Mouse (Mus musculus): ENCODE results near the gene Ciz1. TPM values are rescaled to one million over a fixed set of nuclear protein-coding genes. Genes with fewer than 3 reads are reported as not detected.

Gene Ciz1
- total RNA-seq, 2 experiments from 2014 or later: 46.6 to 69.0 TPM

GRCm38 (mm10) chr2:32412742-32413531 is 60.8 kb downstream of the Ciz1 start:
- peak; percentile 29 for ATAC-seq (replicated peaks; ENCODE audit: poor library complexity)

- ATAC-seq (replicated peaks; ENCODE audit: poor library complexity): no peak
These were observed 61.8 kb downstream of the Ciz1 start for GRCm38 (mm10) chr2:32413936-32414335.

GRCm38 (mm10) chr2:32415801-32416200 is 63.7 kb downstream of the Ciz1 start:
- no peak for ATAC-seq (replicated peaks; ENCODE audit: poor library complexity)

GRCm38 (mm10) chr2:32416556-32416955 is 64.4 kb downstream of the Ciz1 start:
- ATAC-seq (replicated peaks; ENCODE audit: poor library complexity): no peak

- ATAC-seq (replicated peaks; ENCODE audit: poor library complexity): no peak
These were observed 65.4 kb downstream of the Ciz1 start for GRCm38 (mm10) chr2:32417486-32417885.

GRCm38 (mm10) chr2:32418430-32419151 is 66.5 kb downstream of the Ciz1 start:
- no peak for ATAC-seq (replicated peaks; ENCODE audit: poor library complexity)

GRCm38 (mm10) chr2:32419359-32419758 is 67.2 kb downstream of the Ciz1 start:
- no peak for ATAC-seq (replicated peaks; ENCODE audit: poor library complexity)

GRCm38 (mm10) chr2:32420066-32420608 is 68.0 kb downstream of the Ciz1 start:
- ATAC-seq (replicated peaks; ENCODE audit: poor library complexity): no peak

- ATAC-seq (replicated peaks; ENCODE audit: poor library complexity): no peak
These were observed 68.5 kb downstream of the Ciz1 start for GRCm38 (mm10) chr2:32420647-32421046.

- ATAC-seq (replicated peaks; ENCODE audit: poor library complexity): no peak
These were observed 69.7 kb downstream of the Ciz1 start for GRCm38 (mm10) chr2:32421851-32422251.

- ATAC-seq (replicated peaks; ENCODE audit: poor library complexity): peak; percentile 89
These were observed 71.6 kb downstream of the Ciz1 start for GRCm38 (mm10) chr2:32423481-32424331.

- ATAC-seq (replicated peaks; ENCODE audit: poor library complexity): no peak
These were observed 72.7 kb downstream of the Ciz1 start for GRCm38 (mm10) chr2:32424796-32425195.

GRCm38 (mm10) chr2:32425568-32425967 is 73.4 kb downstream of the Ciz1 start:
- ATAC-seq (replicated peaks; ENCODE audit: poor library complexity): no peak

- ATAC-seq (replicated peaks; ENCODE audit: poor library complexity): no peak
These were observed 74.0 kb downstream of the Ciz1 start for GRCm38 (mm10) chr2:32426141-32426540.

- no peak for ATAC-seq (replicated peaks; ENCODE audit: poor library complexity)
These were observed 75.6 kb downstream of the Ciz1 start for GRCm38 (mm10) chr2:32427720-32428119.

- peak; percentile 53 for ATAC-seq (replicated peaks; ENCODE audit: poor library complexity)
These were observed 76.2 kb downstream of the Ciz1 start for GRCm38 (mm10) chr2:32428262-32428722.

GRCm38 (mm10) chr2:32429215-32429891 is 77.2 kb downstream of the Ciz1 start:
- ATAC-seq (replicated peaks; ENCODE audit: poor library complexity): peak; percentile 63
